Mouse (Mus musculus): ENCODE data around the gene Mrps18a.

GRCm38 (mm10) chr17:46104487-46104886 lies 6.3 kb upstream of the Mrps18a start:
- TF ChIP-seq CTCF (IDR thresholded peaks at IDR 0.05; ENCODE audit: borderline replicate concordance, insufficient read depth, low read length): no peak
- TF ChIP-seq POLR2A (IDR thresholded peaks at IDR 0.05; ENCODE audit: low read depth, low read length): no peak

Measured in embryonic fibroblast, embryonic 13.5 days (primary cell).